Mouse (Mus musculus): ENCODE results near the gene Slc28a1.

GRCm38 (mm10) chr7:81174654-81175053 is 60.1 kb downstream of the Slc28a1 start:
- TF ChIP-seq POLR2A (IDR thresholded peaks at IDR 0.05; ENCODE audit: control insufficient read depth, low read depth, low read length) = no peak
- TF ChIP-seq CTCF (IDR thresholded peaks at IDR 0.05; ENCODE audit: control insufficient read depth, insufficient read depth, insufficient replicate concordance, low read depth, low read length) = no peak

All from testis, adult 2 months (tissue).